Mouse (Mus musculus): ENCODE data around the gene Limk2.

The Limk2 gene

GRCm38 (mm10) chr11:3412111-3412510 lies 3.1 kb upstream of the Limk2 start:
- DNase-seq (ENCODE audit: low spot score in 2 of 2): no peak

- no peak for DNase-seq (ENCODE audit: low spot score in 2 of 2)
These were observed 625 bp downstream of the Limk2 start for GRCm38 (mm10) chr11:3408131-3408996.

- DNase-seq (ENCODE audit: low spot score in 2 of 2): no peak
These were observed 4.5 kb downstream of the Limk2 start for GRCm38 (mm10) chr11:3404287-3405047.

- no peak for DNase-seq (ENCODE audit: low spot score in 2 of 2)
These were observed 6.0 kb downstream of the Limk2 start for GRCm38 (mm10) chr11:3403024-3403423.

- no peak for DNase-seq (ENCODE audit: low spot score in 2 of 2)
These were observed 10.7 kb downstream of the Limk2 start for GRCm38 (mm10) chr11:3398318-3398717.

- no peak for DNase-seq (ENCODE audit: low spot score in 2 of 2)
These were observed 12.4 kb downstream of the Limk2 start for GRCm38 (mm10) chr11:3396562-3396961.

GRCm38 (mm10) chr11:3396091-3396490 lies 12.9 kb downstream of the Limk2 start:
- no peak for DNase-seq (ENCODE audit: low spot score in 2 of 2)

GRCm38 (mm10) chr11:3394520-3394919 lies 14.5 kb downstream of the Limk2 start:
- no peak for DNase-seq (ENCODE audit: low spot score in 2 of 2)

- DNase-seq (ENCODE audit: low spot score in 2 of 2): no peak
These were observed 16.5 kb downstream of the Limk2 start for GRCm38 (mm10) chr11:3392526-3392925.

GRCm38 (mm10) chr11:3390789-3391188 lies 18.2 kb downstream of the Limk2 start:
- no peak for DNase-seq (ENCODE audit: low spot score in 2 of 2)

- no peak for DNase-seq (ENCODE audit: low spot score in 2 of 2)
These were observed 19.0 kb downstream of the Limk2 start for GRCm38 (mm10) chr11:3389996-3390395.

GRCm38 (mm10) chr11:3387482-3388196 lies 21.4 kb downstream of the Limk2 start:
- DNase-seq (ENCODE audit: low spot score in 2 of 2): no peak

GRCm38 (mm10) chr11:3386941-3387368 lies 22.0 kb downstream of the Limk2 start:
- peak; percentile 84 to 90 for DNase-seq (ENCODE audit: low spot score in 2 of 2)

- DNase-seq (ENCODE audit: low spot score in 2 of 2): no peak
These were observed 26.1 kb downstream of the Limk2 start for GRCm38 (mm10) chr11:3382602-3383594.

- DNase-seq (ENCODE audit: low spot score in 2 of 2): no peak
These were observed 27.7 kb downstream of the Limk2 start for GRCm38 (mm10) chr11:3381148-3381814.

- no peak for DNase-seq (ENCODE audit: low spot score in 2 of 2)
These were observed 29.6 kb downstream of the Limk2 start for GRCm38 (mm10) chr11:3379427-3379826.

- no peak for DNase-seq (ENCODE audit: low spot score in 2 of 2)
These were observed 34.2 kb downstream of the Limk2 start for GRCm38 (mm10) chr11:3374741-3375140.

- DNase-seq (ENCODE audit: low spot score in 2 of 2): peak in 1 of 2 experiments; percentile 34
These were observed 34.7 kb downstream of the Limk2 start for GRCm38 (mm10) chr11:3374293-3374645.

- DNase-seq (ENCODE audit: low spot score in 2 of 2): peak in 1 of 2 experiments; percentile 16
These were observed 35.2 kb downstream of the Limk2 start for GRCm38 (mm10) chr11:3373591-3374292.
